Mouse (Mus musculus): ENCODE measurements around the gene Slc6a9. TPM values are rescaled to one million over a fixed set of nuclear protein-coding genes. Genes with fewer than 3 reads are reported as not detected.
A peak's percentile ranks its signal among the peaks of the same experiment; 100 is the strongest.

Gene Slc6a9
- total RNA-seq (2015): 0.05 TPM in 1 of 2 replicates, not detected in the other
- 0.21 and 2.6 TPM in 2 replicates for total RNA-seq (2017)

DNA sequence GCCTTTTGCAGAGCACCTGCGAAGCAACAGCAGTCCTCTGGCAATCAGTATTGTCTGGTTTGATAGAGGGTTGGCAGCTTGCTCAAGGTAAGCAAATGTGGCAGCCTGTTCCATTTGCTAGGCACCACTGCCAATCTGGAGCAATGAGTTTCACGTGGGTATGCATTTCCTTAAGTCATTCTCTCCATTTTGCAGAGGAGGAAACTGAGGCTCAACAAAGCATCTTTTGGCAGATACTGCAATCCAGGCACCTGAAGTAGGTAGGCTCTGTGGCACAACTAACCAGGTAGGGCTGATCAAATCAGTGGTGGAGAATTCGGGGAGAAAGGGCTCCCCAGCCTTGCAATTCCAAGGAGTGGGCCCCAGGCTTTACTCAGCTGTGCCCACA lies at the start of gene Slc6a9:
Gene Slc6a9, plus strand, starts transcription at position 50 of the 388 bp plus-strand sequence.
- no peak for ATAC-seq (replicated peaks; ENCODE audit: poor library complexity)

DNA sequence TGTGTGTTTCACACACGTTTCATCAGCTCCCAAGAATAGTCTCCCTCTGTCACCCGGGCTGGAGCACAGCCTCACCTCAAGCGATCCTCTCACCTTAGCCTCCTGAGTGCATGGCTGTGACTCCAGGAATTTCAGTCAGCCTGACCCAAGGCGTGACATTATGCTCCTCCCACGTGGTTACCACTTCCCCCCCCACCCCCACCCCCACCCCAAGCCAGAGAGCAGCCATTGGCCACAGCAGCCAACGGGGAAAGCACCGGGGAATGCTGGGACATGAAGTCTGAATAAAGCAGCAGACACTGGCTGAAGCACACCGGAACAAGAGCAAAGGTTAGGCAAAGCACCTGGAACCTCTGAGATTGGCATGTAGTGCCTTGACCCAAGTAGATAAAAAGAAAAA lies 47.3 kb upstream of the Slc6a9 start:
- ATAC-seq (replicated peaks; ENCODE audit: poor library complexity): peak; percentile 63

DNA sequence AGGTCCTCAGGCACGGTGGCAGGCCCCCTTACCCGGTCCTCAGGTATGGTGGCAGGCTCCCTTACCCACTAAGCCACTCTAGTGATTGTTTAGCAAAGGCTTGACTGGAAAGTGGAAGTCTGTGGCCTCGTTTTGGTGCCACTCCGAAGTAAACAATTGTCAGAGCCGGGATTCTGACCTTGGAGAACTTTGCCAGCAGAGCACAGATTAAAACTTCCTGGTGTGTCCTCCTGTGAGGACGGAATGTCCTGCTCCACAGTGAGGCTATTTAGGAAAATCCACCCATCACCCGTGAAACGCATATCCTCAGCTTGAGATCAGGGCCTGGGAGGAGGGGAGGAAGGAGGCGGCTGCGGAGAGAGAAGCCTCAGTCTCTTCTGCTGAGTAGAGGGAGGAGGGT lies 46.0 kb upstream of the Slc6a9 start:
- no peak for ATAC-seq (replicated peaks; ENCODE audit: poor library complexity)

DNA sequence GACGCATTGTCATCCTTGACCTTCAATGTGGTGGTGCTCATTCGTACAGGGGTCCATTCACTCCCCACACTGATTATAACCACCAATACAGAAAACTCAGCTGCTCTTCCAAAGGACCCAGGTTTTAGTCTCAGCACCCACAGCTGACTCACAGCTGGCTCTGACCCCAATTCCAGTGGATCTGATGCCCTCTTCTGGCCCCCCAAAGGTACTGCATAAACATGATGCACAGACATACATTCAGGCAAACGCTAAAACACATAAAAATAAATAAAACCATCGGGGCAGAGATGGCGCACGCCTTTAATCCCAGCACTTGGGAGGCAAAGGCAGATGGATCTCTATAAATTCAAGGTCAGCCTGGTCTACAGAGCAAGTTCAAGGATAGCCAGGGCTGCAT lies 34.4 kb upstream of the Slc6a9 start:
- ATAC-seq (replicated peaks; ENCODE audit: poor library complexity): no peak

DNA sequence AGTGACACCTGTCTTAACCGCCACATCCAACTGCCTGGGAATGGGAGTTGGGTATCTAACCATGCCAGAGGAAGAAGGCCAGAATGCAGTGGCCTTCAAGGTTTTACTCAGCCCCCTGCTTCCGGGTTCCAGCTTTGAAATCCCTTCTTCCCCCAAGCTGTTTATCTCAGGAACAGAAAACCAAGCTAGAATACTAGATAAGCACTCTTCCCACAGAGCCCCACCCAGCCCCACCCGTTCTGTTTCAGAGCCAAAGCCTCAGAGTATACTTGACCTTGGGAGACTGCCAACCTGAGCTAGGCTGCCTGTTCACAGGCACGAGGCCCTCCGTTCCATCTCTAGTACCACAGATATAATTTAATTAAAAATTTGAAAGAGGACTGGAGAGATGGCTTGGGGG lies 27.3 kb upstream of the Slc6a9 start:
- peak; percentile 91 for ATAC-seq (replicated peaks; ENCODE audit: poor library complexity)

DNA sequence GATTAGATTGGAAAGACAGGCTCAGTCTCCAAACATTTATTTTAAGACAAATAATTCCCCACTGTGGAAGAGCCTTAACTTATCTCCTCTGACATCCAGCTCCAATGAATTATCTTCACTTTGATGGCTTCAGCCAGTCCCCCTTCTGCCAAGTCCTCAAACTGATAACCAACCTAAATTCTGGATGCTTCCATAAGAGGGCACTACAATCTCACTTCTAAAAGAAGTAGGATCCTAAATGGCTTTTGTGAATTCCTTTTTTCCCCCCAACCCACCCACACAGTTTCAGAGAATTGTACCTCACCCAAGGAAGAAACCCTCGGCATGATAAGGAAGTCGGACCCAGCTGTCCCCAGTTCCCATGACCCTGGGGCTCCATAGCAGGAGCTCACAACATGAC lies 23.4 kb upstream of the Slc6a9 start:
- no peak for ATAC-seq (replicated peaks; ENCODE audit: poor library complexity)

DNA sequence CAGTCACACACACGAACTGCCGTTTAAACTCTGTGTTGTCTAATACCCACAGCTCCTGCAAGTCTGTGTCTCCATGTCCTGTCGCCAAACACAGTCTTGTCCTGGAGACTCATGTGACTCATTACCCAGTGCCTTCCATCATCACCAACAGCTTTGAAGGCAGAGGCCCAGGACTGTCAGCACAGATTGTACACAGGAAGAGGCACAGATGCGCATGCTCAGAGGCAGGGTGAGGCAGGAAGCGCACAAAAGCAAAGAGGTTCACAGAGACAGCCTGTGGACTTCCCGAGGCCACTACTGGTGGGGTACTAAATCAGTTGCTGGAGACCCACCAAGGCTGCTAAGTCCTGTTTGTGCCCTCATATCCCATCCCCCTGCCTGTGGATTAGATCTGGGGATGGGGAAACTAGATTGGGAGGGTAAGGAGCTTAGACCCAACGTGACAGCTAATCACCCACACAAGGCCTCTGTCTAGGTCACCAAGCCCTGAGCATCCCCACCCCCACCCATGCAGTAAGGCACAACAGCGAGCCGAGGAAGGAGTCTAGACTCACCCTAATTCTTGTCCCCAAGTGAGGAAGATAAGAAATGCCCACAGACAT lies 20.6 kb upstream of the Slc6a9 start:
- ATAC-seq (replicated peaks; ENCODE audit: poor library complexity): no peak

DNA sequence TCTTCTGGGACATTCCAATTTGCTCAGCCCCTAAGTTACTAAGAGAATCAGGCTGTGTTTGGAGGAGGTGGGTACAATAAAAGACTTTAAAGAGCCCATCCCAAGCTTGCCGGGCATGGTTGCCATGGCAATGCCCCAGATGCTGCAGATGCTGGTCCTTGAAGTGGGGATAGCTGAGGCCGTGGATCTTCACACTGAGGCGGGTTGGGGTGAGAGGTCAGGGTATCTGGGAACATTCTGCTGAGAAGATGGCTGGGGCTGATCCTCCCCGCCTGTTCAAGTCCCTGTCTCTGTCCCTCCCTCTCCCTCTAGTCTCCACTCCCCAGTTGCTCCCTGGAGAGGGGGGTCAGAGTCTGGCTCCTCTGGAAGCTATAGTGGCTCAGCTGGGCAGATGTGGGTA lies 20.0 kb upstream of the Slc6a9 start:
- ATAC-seq (replicated peaks; ENCODE audit: poor library complexity): no peak

DNA sequence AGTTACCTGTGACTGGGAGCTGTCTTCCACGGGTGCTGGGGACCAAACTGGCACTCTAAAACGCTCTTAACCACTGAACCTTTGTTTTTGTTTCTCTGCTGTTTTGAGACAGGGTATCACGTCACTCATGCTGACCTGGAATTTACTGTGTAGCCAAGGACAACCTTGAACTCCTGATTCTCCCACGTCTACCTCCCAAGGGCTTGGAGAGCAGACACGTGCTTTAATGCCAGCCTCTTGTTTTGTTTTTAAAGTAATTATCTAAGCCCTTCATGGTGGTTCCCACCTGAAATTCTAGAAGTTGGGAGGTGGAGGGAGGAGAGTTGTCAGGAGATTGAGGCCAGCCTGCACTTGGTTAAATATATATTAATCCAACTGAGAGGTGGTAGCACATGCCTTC lies 17.5 kb upstream of the Slc6a9 start:
- ATAC-seq (replicated peaks; ENCODE audit: poor library complexity): no peak

DNA sequence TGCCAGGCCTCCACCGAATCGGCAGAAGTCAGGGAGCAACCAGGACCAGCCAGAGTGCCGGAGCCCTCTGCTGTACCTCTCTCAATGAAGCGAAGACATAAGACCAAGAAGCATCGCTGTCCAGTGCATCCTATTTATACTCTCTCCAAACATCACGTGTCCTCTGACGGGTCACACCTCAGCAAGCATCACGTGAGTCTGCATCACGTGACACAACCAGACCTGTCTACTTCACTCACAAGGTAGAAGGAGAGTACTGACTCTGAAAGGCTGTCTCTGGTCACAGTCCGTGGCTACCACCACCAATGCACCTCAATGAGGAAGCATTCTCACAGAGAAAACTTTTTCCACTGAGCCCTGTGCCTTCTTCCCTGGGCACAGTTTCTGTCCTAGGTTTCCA lies 16.3 kb upstream of the Slc6a9 start:
- no peak for ATAC-seq (replicated peaks; ENCODE audit: poor library complexity)

DNA sequence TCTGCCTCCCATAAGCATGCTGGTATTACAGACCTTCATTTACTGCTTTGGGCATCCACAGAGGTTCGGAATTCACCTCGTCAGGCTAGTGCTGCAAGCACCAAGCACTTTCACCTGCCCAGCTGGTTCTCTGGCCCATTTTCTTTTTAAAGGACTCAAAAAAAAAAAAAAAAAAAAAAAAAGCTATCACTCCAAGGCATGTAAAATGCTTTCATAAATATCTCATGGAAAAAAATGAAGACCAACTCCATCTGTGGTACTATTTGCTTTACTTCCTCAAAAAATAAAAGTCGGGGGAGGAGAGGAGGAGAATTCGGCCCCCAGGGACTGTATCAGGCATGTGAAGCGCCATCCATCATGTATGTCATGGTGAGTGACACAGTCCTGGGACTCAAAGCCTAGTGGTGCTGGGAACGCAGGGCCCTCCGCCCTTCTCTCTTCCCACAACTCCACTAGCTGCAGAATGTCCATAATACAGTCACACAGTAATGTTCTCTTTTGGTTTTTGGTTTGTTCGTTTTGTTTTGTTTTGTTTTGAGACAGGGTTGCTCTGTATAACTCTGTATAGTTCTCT lies 5.6 kb upstream of the Slc6a9 start:
- no peak for ATAC-seq (replicated peaks; ENCODE audit: poor library complexity)

DNA sequence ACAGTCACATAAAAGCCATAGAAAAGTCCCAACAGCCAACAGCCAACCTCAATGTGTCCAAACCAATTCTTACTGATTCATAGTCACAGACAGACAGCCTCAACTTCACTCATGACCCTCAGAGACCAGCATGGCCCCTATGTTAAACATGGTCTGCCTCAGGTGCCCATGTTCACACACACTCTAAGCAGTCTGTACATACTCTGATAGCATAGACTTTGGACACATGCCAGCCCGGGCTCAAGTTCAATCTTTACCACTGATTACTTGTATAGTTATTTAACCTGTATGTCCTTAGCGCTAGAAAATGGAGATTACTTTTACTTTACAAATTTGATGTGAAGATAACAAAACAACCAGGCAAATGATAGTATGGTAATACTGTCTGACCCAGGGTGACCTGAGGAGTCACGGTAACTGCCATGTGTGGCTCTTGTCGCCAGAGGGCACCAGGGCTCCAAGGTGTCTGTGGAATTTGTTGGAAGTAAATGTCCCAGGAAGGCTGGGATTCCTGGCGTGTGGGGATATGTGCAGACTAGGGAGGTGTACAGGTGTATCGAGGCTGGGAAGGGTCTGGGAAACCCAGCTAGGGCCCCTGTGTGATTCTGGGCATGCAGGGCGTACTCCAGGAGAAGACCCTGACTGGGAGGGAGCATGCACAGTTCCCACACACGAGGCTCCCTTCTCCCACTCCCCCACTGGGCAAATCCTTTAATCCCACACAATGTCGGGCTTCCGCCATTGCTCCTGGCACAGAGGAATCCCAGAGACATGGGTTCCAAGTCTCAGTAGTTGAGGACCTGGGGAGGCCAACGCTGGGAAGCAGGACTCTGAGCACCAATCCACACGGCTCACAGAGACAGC lies 4.8 kb upstream of the Slc6a9 start:
- ATAC-seq (replicated peaks; ENCODE audit: poor library complexity): peak; percentile 30

DNA sequence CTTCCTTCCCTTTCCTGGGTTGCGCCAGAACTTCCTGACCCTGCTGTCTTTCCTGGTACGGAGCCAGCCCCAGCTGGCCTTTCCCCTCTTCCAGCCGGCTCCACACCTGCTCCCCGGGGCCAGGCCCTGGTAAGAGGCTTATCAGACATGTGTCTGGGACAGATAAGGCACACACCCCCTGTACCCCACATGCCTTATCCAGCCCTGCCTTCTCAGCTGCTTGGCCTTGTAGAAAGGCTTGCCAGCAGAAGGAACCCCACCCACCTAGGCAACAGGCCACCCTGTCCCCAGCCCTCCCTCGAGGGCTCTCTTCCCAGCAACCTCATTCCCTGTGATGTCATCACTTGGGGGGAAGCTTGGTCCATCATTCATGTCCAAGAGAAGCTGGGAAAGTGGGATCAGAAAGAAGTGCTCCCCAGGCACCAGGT lies 4.2 kb upstream of the Slc6a9 start:
- ATAC-seq (replicated peaks; ENCODE audit: poor library complexity): peak; percentile 81

DNA sequence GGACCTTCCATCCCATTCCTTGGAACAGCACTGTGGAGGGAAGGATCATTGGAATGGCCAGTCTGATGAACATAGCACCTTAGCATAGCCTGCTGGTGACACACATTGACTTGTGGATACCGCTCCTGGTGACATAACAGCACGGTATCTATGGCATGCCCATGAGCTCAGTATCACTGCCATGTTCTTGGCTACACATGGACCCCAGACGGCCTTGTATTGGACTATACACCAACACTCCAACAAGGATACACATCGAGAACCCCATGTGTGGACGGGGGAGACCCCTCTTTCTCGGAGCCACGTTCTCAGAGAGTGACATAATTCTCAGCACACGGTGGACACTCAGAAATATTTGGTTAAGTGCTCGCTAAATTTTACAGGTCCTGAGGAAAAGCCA lies 3.5 kb upstream of the Slc6a9 start:
- no peak for ATAC-seq (replicated peaks; ENCODE audit: poor library complexity)

DNA sequence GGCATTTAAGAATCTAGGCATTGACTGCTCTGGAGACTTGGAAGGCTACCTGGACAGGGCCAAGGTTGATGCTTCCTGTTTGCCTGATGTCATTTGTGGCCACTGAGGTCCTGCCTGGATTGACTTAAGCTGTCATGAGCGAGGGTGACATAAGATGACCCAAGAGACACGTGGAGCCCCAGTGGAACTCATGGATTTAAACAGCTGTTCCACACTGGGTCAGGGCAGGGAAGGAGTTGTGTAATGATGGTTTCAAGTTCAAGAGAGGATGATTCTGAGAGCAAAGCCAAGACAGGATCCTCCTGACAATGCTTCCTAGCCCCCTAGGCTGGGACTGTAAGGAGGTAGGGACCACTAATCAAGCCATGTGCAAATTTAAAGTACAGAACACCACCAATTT lies 2.8 kb upstream of the Slc6a9 start:
- no peak for ATAC-seq (replicated peaks; ENCODE audit: poor library complexity)

DNA sequence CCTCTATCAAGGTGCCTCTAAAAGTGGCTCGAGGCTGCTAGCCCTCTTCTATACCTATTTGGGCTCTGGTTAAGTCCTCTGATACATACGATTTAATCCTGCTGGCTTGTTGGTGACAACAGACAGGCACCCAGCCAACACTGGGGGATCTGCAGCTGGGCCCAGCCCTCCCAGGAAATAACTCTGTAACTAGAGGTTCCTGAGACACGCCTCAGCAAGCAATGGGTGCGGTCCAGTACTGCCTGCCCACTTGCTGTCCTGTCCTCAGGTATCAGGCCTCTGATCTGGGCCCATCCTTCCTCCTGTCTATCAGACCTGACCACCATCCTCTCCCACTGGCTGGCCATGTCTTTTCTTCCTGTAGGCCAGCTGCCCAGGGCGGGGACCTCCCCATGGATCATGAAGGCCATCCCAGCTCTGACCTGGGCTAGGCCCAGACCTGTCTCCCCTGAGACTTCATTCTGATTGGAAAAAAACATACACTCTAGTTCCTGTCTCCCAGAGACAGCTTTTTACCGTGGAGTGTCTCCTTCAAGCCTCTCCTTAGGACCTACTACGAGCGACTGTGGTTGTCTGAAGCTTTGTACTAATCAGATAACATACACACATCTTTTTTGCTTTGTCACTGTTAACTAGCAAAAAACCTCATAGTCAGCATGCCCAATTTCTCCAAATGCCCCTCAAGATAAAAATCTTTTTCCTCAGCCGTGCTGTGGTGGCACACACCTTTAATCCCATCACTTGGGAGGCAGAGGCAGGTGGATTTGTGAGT lies 2.2 kb upstream of the Slc6a9 start:
- ATAC-seq (replicated peaks; ENCODE audit: poor library complexity): no peak

DNA sequence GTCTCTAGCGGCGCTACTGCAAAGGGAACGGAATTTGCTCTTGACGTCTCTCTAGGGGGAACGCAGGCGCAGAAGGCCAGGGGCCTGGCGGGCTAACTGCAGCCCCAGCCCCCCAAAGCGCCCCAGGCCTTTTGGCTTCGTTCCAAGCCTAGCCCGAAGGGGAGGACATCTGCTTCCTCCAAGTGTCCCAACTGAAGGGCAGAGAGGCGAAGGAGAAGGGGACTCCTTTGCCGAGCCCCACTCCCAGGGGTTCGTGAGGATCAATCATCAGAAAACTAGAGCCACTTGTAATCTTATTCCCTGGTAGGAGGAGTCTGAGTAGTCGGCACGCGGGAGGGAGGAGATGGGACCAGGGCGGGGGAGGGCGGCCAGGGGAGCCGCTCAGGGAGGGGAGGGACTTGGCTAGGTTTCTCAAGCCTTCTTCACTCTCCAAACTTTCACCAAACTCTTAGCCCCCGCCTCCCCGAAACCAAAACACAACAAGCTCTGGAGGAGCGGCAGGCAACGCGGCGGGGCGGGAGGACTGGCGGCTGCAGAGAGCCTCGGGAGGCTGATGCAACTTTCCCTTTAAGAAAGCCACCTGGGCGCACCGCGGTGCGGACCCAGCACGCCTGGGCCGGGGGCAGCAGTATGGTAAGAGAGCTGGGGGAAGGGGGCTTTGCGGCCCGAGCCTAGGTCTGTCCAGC lies 682 bp downstream of the Slc6a9 start:
- peak; percentile 44 for ATAC-seq (replicated peaks; ENCODE audit: poor library complexity)

DNA sequence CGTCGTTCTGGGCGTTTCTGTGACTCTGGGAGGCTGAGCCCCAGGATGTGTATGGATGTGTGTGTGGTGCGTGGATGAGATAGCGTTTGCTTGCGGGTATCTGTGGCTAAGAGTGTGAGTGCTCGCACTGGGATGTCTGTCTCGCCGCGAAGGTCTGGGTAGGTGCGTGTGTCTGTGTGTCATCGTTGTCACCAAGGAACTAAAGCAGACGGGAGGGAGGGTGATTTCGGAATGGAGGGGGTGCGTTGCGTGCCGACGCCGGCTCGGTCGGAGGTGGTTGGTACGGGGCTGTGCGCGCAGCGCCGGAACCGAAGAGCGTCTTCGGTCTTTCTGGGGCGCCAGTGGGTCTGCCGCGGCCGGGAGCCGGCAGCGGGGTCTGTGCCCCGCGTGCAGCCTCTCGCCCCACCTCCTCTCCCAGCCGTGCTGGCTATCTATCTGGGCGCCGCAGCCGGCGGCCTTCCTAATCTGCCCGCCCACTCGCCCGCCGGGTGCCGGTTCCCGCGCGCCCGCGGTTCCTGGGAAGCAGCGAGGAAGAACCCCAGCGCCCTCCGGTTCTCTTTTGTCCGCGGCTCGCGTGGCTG lies 1.3 kb downstream of the Slc6a9 start:
- peak; percentile 35 for ATAC-seq (replicated peaks; ENCODE audit: poor library complexity)

DNA sequence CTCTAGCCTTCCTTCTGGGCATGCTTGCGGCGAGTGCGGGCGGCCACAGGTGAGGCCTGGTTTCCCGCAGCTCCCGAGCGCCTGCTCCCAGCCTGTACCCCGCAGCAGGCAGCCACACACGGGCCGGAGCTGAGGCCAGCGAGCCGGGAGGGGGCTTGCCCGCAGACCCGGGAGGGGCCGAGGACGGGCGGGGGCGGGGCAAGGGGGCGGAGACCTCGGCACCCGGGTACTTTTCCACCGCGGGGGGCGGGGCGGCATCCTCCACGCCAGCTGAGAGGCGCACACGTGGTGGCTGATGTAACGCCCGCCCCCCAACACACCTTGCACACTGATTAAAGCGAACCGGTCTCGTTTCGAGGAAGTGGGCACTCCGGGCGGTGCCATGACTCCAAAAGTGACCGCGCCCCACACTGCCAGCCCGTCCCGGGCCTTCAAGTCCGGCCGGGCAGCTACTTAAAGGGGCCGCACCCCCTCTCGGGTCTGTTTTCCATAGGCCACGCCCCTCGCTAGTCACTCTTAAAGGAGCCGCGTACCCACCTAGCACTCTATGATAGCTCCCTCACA lies 2.0 kb downstream of the Slc6a9 start:
- peak; percentile 61 for ATAC-seq (replicated peaks; ENCODE audit: poor library complexity)

DNA sequence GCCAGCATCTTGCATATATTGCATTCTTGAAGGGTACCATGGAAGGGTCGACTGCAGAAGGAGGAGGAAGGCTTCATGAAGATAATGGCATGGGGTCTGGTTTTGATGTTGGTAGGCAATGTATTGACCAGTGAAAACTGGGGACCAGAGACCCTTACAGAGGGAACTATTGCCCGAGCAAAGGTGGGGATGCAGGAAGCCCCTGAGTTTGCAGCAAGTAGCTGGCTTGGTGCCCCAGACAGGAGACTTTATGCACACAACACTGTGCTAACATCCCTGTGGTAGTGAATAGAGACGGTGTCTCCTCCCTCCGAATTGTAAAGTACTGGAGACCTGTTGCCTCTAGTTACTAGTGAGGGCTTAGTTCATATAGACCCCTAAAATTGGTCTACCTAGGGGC lies 3.0 kb downstream of the Slc6a9 start:
- no peak for ATAC-seq (replicated peaks; ENCODE audit: poor library complexity)
